22 mouse cellular contexts compared by ENCODE assay signal in the genomic region with DNA sequence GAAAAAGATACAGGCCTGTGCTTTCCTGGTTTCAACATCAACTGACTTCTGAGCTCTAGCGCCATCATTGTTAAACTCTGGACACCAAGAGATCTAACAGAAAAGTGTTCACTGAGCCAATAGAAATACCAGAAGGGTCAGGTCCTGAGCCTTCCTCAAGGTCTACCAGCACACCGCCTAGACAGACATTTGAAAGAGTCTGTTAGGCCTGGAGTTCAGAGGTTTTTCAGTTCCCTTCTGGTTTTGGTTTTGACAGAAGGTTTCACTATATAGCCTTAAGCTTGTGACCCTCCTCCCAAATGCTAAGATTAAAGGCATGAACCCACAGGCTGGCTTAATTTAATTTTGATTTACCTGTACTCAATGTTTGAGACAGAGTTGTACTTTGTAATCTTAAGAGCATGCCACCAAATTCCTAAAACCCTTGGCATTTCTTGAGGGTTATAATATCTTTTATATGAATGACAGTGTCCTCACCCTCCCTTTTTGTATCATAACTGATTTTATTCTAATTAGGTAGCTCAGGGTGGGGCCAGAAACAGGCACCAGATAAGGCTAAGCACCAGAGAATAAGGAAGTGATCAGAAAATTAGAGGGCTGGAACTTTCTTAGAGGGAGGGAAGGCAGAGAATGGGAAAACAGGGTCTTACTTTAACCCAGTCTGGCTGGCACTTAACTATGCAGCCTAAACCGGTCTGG. TPM values are rescaled to one million over a fixed set of nuclear protein-coding genes. Genes with fewer than 3 reads are reported as not detected.
A peak's percentile ranks its signal among the peaks of the same experiment; 100 is the strongest.
DNase-seq lines count a peak whose midpoint lies in the region; ATAC-seq and TF ChIP-seq lines count a peak whose summit lies in the region.
"Had no signal": no experiment of that assay in that cellular context is flagged by ENCODE, and none has a peak within 500 bp of the region (broad histone marks: within the 10 kb centered on the region; RNA-seq: fewer than 3 reads in every experiment).

No protein-coding gene starts in this region.

- TF ChIP-seq CTCF in MEL (IDR thresholded peaks at IDR 0.05 in 2 of 3, conservative IDR thresholded peaks at IDR 0.05 in 1 of 3; ENCODE audit: control insufficient read depth in 1 of 3, insufficient read depth in 1 of 3, low read depth in 2 of 3, low read length in 3 of 3, poor library complexity in 1 of 3, severe bottlenecking in 1 of 3) = no peak
- no peak for TF ChIP-seq CTCF in liver, embryonic 14.5 days (IDR thresholded peaks at IDR 0.05; ENCODE audit: low read depth)
- no peak for TF ChIP-seq CTCF in left cerebral cortex, adult 2 months (IDR thresholded peaks at IDR 0.05)

- H3K4me2 ChIP-seq in liver, embryonic 14.5 days (ENCODE audit: low read depth) = no peak overlapping the region
- H3K4me2 ChIP-seq in forebrain, embryonic 14.5 days (ENCODE audit: low read length) = no peak overlapping the region
- H3K4me2 ChIP-seq in kidney, embryonic 14.5 days (replicated peaks; ENCODE audit: low read depth, low read length) = no peak overlapping the region
- H3K4me2 ChIP-seq: hindbrain, embryonic 12.5 days; midbrain, embryonic 11.5 days; neural tube, embryonic 15.5 days had no signal

- DNase-seq in MEL (ENCODE audit: low read depth, low spot score) = peak; percentile 84
- DNase-seq in liver, embryonic 14.5 days (ENCODE audit: low read depth in 3 of 3, low spot score in 3 of 3) = peak in 1 of 3 experiments; percentile 11
- no peak for DNase-seq in forebrain, embryonic 14.5 days (ENCODE audit: low spot score)
- no peak for DNase-seq in gastrocnemius, postnatal 10 days
- no peak for DNase-seq in left cerebral cortex, adult 2 months (ENCODE audit: extremely low spot score in 1 of 2, low spot score in 2 of 2)
- DNase-seq: adrenal gland, adult 2 months; cerebellum, adult 8-10 months; gastrocnemius, postnatal 36 days; kidney, adult 2 months; kidney, postnatal 10 days; right cerebral cortex, adult 18-20 months had no signal

- H3K27me3 ChIP-seq in MEL (ENCODE audit: control insufficient read depth in 1 of 2, insufficient read depth in 2 of 2, low read length in 2 of 2) = no peaks in the 10 kb centered on the region
- H3K27me3 ChIP-seq in liver, embryonic 14.5 days (ENCODE audit: control insufficient read depth, insufficient read depth, low read length) = no peaks in the 10 kb centered on the region
- H3K27me3 ChIP-seq in forebrain, embryonic 14.5 days (replicated peaks; ENCODE audit: control insufficient read depth, insufficient read depth, low read length) = no peaks in the 10 kb centered on the region
- no peaks in the 10 kb centered on the region for H3K27me3 ChIP-seq in kidney, embryonic 14.5 days (ENCODE audit: control insufficient read depth, insufficient read depth, low read length)
- H3K27me3 ChIP-seq: hindbrain, embryonic 12.5 days; neural tube, embryonic 15.5 days had no signal

- peak in 1 of 2 experiments; percentile 46; a peak in 2 of 4 replicates for TF ChIP-seq POLR2A in MEL (IDR thresholded peaks at IDR 0.05; ENCODE audit: control insufficient read depth in 1 of 2, insufficient read depth in 1 of 2, low read depth in 1 of 2, low read length in 2 of 2, poor library complexity in 1 of 2)

- WGBS in liver, embryonic 14.5 days (ENCODE audit: insufficient replicate concordance) = 57% methylated on average over 3 of the region's 3 CpGs
- WGBS in forebrain, embryonic 14.5 days = 87% methylated on average over 3 of the region's 3 CpGs
- 90% methylated on average over 3 of the region's 3 CpGs for WGBS in kidney, embryonic 14.5 days

- no peak for TF ChIP-seq RAD21 in MEL (IDR thresholded peaks at IDR 0.05; ENCODE audit: low read depth, low read length)

- peak overlapping the region; percentile 67 for H3K9ac ChIP-seq in MEL (ENCODE audit: control insufficient read depth, low read depth, low read length, poor library complexity, severe bottlenecking)
- H3K9ac ChIP-seq in liver, embryonic 14.5 days (replicated peaks) = no peak overlapping the region
- H3K9ac ChIP-seq in forebrain, embryonic 14.5 days (ENCODE audit: low read length) = no peak overlapping the region
- H3K9ac ChIP-seq in kidney, embryonic 14.5 days (ENCODE audit: low read depth, low read length) = no peak overlapping the region
- H3K9ac ChIP-seq: hindbrain, embryonic 12.5 days; neural tube, embryonic 15.5 days had no signal

- peaks cover 10% of the 10 kb centered on the region for H3K79me2 ChIP-seq in MEL (ENCODE audit: control insufficient read depth, insufficient read depth, low read length, poor library complexity)

- peaks cover 17 to 39% of the 10 kb centered on the region in 2 experiments for H3K4me1 ChIP-seq in MEL (ENCODE audit: control insufficient read depth in 1 of 2, insufficient read depth in 2 of 2, low read length in 2 of 2)
- peaks cover 9 to 17% of the 10 kb centered on the region in 2 experiments; a peak in 3 of 4 replicates for H3K4me1 ChIP-seq in liver, embryonic 14.5 days (replicated peaks; ENCODE audit: control insufficient read depth in 2 of 2, insufficient read depth in 2 of 2, low read length in 1 of 2)
- H3K4me1 ChIP-seq in forebrain, embryonic 14.5 days (ENCODE audit: control insufficient read depth, insufficient read depth, low read length) = no peaks in the 10 kb centered on the region; the same call in 1 of the 2 replicates
- H3K4me1 ChIP-seq in kidney, embryonic 14.5 days (ENCODE audit: control insufficient read depth, insufficient read depth, low read length) = 0 out of 2 replicates have a peak, but pooled peaks cover 7% of the 10 kb centered on the region

- ATAC-seq in common myeloid progenitor, adult 5-6 weeks (replicated peaks; ENCODE audit: low read depth, poor library complexity, severe bottlenecking) = peak; percentile 51
- peak; percentile 44; the same call in 1 of the 2 replicates for ATAC-seq in liver, embryonic 14.5 days (ENCODE audit: insufficient read depth)
- no peak for ATAC-seq in forebrain, embryonic 14.5 days
- no peak for ATAC-seq in kidney, embryonic 14.5 days (ENCODE audit: low FRiP score, low TSS enrichment)
- ATAC-seq: lung, postnatal 0 days; Patski had no signal

- peaks cover 0 to 42% of the 10 kb centered on the region in 2 experiments; a peak in 2 of 4 replicates for H3K36me3 ChIP-seq in MEL (ENCODE audit: control insufficient read depth in 1 of 2, insufficient read depth in 2 of 2, low read length in 2 of 2)
- H3K36me3 ChIP-seq in liver, embryonic 14.5 days (replicated peaks; ENCODE audit: control insufficient read depth, insufficient read depth, low read depth) = no peaks in the 10 kb centered on the region
- no peaks in the 10 kb centered on the region for H3K36me3 ChIP-seq in forebrain, embryonic 14.5 days (ENCODE audit: control insufficient read depth, insufficient read depth, low read length)
- no peaks in the 10 kb centered on the region for H3K36me3 ChIP-seq in kidney, embryonic 14.5 days (ENCODE audit: control insufficient read depth, insufficient read depth, low read length)
- H3K36me3 ChIP-seq: forebrain, embryonic 10.5 days; hindbrain, embryonic 12.5 days; limb, embryonic 10.5 days; neural tube, embryonic 15.5 days had no signal

- intact Hi-C loops in left cerebral cortex, adult 2 months (cut with DNase I) = no loop called here

- peak; percentile 40 to 77; a peak in 3 of 4 replicates for TF ChIP-seq EP300 in MEL (IDR thresholded peaks at IDR 0.05; ENCODE audit: low read depth in 1 of 2, low read length in 2 of 2)
- no peak for TF ChIP-seq EP300 in liver, embryonic 14.5 days (IDR thresholded peaks at IDR 0.05; ENCODE audit: low read depth)

- H3K4me3 ChIP-seq in MEL (ENCODE audit: control insufficient read depth in 1 of 2, insufficient read depth in 1 of 2, low read depth in 2 of 2, low read length in 2 of 2) = peak overlapping the region; percentile 42 to 52
- H3K4me3 ChIP-seq in liver, embryonic 14.5 days (ENCODE audit: insufficient read depth in 1 of 2, low read depth in 2 of 2, low read length in 2 of 2) = no peak overlapping the region
- H3K4me3 ChIP-seq in forebrain, embryonic 14.5 days (ENCODE audit: low read depth, low read length) = no peak overlapping the region
- no peak overlapping the region for H3K4me3 ChIP-seq in kidney, embryonic 14.5 days (ENCODE audit: low read length)
- H3K4me3 ChIP-seq in left cerebral cortex, adult 2 months = no peak overlapping the region
- H3K4me3 ChIP-seq: forebrain, embryonic 10.5 days; hindbrain, embryonic 12.5 days; limb, embryonic 10.5 days; neural tube, embryonic 15.5 days had no signal

- peak overlapping the region; percentile 97 for H3K27ac ChIP-seq in MEL (ENCODE audit: control insufficient read depth, low read depth, low read length)
- H3K27ac ChIP-seq in liver, embryonic 14.5 days = no peak overlapping the region
- no peak overlapping the region for H3K27ac ChIP-seq in forebrain, embryonic 14.5 days (ENCODE audit: low read depth, low read length)
- no peak overlapping the region for H3K27ac ChIP-seq in kidney, embryonic 14.5 days (ENCODE audit: low read depth, low read length)
- H3K27ac ChIP-seq in left cerebral cortex, adult 2 months = no peak overlapping the region
- H3K27ac ChIP-seq: forebrain, embryonic 10.5 days; hindbrain, embryonic 12.5 days; limb, embryonic 10.5 days; macrophage; neural tube, embryonic 15.5 days had no signal

- no peaks in the 10 kb centered on the region for H3K9me3 ChIP-seq in MEL (replicated peaks; ENCODE audit: insufficient read depth, low read length)
- no peaks in the 10 kb centered on the region for H3K9me3 ChIP-seq in liver, embryonic 14.5 days (ENCODE audit: control insufficient read depth, low read length)
- H3K9me3 ChIP-seq in forebrain, embryonic 14.5 days (replicated peaks; ENCODE audit: control insufficient read depth, low read length) = no peaks in the 10 kb centered on the region
- H3K9me3 ChIP-seq in kidney, embryonic 14.5 days (ENCODE audit: control insufficient read depth, low read length) = no peaks in the 10 kb centered on the region
- H3K9me3 ChIP-seq: forebrain, embryonic 10.5 days; hindbrain, embryonic 12.5 days; limb, embryonic 10.5 days; neural tube, embryonic 15.5 days had no signal

RNA-seq across cellular contexts. Expression of a gene that starts 4.4 kb away (rescaled TPM):
- total RNA-seq in MEL (2012; rRNA removed) = 6.3 and 7.2 TPM in 2 replicates
- polyA plus RNA-seq in MEL (2012; ENCODE audit: insufficient read depth in 1 of 2, insufficient read length in 2 of 2, low read depth in 1 of 2, low replicate concordance in 2 of 2, missing spikeins in 1 of 2) = 1 to 10 TPM in 1 of 2 experiments, not detected in 1; 7.6 TPM
- 13.1 and 15.7 TPM in 2 replicates for total RNA-seq in common myeloid progenitor, adult 5-6 weeks (2017)
- polyA plus RNA-seq in liver, embryonic 14.5 days (2012; rRNA removed) = 1.7 and 2.5 TPM in 2 replicates
- 6.7 and 7.1 TPM in 2 replicates for polyA plus RNA-seq in liver, embryonic 14.5 days (2014; fragmentation: Nextera tagmentation; extraction: Ambion mirVana)
- 6.1 and 7.0 TPM in 2 replicates for polyA plus RNA-seq in forebrain, embryonic 14.5 days (2014; fragmentation: Nextera tagmentation; extraction: Ambion mirVana)
- 1 to 10 TPM; 8.8 to 9.3 TPM for total RNA-seq in gastrocnemius, postnatal 10 days (2021)
- 10.2 and 10.7 TPM in 2 replicates for polyA plus RNA-seq in kidney, embryonic 14.5 days (2014; fragmentation: Nextera tagmentation; extraction: Ambion mirVana)
- 10 to 100 TPM; 23.8 to 24.0 TPM for total RNA-seq in left cerebral cortex, adult 2 months (2021)

RNA-seq across cellular contexts. Expression of a gene that starts 38.5 kb away (rescaled TPM):
- 40.0 and 48.8 TPM in 2 replicates for total RNA-seq in MEL (2012; rRNA removed)
- 10 to 100 TPM; 41.6 to 55.5 TPM for polyA plus RNA-seq in MEL (2012; ENCODE audit: insufficient read depth in 1 of 2, insufficient read length in 2 of 2, low read depth in 1 of 2, low replicate concordance in 2 of 2, missing spikeins in 1 of 2)
- 146 and 147 TPM in 2 replicates for total RNA-seq in common myeloid progenitor, adult 5-6 weeks (2017)
- 8.4 and 20.4 TPM in 2 replicates for polyA plus RNA-seq in liver, embryonic 14.5 days (2012; rRNA removed)
- polyA plus RNA-seq in liver, embryonic 14.5 days (2014; fragmentation: Nextera tagmentation; extraction: Ambion mirVana) = 30.7 and 34.4 TPM in 2 replicates
- polyA plus RNA-seq in forebrain, embryonic 14.5 days (2014; fragmentation: Nextera tagmentation; extraction: Ambion mirVana) = 30.8 and 32.9 TPM in 2 replicates
- 1 to 10 TPM; 5.8 to 8.0 TPM for total RNA-seq in gastrocnemius, postnatal 10 days (2021)
- 70.1 and 86.2 TPM in 2 replicates for polyA plus RNA-seq in kidney, embryonic 14.5 days (2014; fragmentation: Nextera tagmentation; extraction: Ambion mirVana)
- under 1 TPM; 0.95 to 0.98 TPM for total RNA-seq in left cerebral cortex, adult 2 months (2021)
- polyA plus RNA-seq: adrenal gland, adult 2 months; liver, adult 2 months had no signal

Comparison
In these comparisons a context has a peak if more than half of its experiments do, and no peak if none do; other contexts are left out.
1. H3K4me3 ChIP-seq: peak in MEL (2 of 2); none in liver, embryonic 14.5 days (0 of 2), forebrain, embryonic 14.5 days (single experiment), kidney, embryonic 14.5 days (single experiment) and left cerebral cortex, adult 2 months (single experiment).
2. ATAC-seq: peak in common myeloid progenitor, adult 5-6 weeks (single experiment) and liver, embryonic 14.5 days (single experiment); none in forebrain, embryonic 14.5 days (single experiment) and kidney, embryonic 14.5 days (single experiment).